Mouse (Mus musculus) ES-Bruce4 (cell line): ENCODE data around the gene Pbx1.

Source experiments
- EP300 ChIP-seq: IDR thresholded peaks from 2 replicates; pipeline ENCODE4 v1.6.1; 2011; ENCODE audit warnings: low read depth, low read length; ENCODE audit not compliant: insufficient read depth
- POLR2A ChIP-seq: IDR thresholded peaks from one replicate; pipeline ENCODE4 v1.8.1; 2011; ENCODE audit warnings: low read length; ENCODE audit not compliant: insufficient read depth

- TF ChIP-seq EP300 (no peak), POLR2A (no peak)
Observed at GRCm38 (mm10) chr1:168427596-168427995, 4.5 kb downstream of the Pbx1 start.
